Mouse (Mus musculus) ES-E14 (cell line): Measurements from ENCODE around the gene Npy4r. TPM values are rescaled to one million over a fixed set of nuclear protein-coding genes. Genes with fewer than 3 reads are reported as not detected.
A peak's percentile ranks its signal among the peaks of the same experiment; 100 is the strongest.

Experiments
- DNase-seq: peaks from one replicate; pipeline ENCODE4 v3.0.0-alpha.2; 2013; ENCODE audit warnings: low read depth, low spot score
- H3K27ac ChIP-seq: 2 replicates; pipeline ENCODE4 v1.5.1; 2012; ENCODE audit warnings: low read depth, mild to moderate bottlenecking, low read length, moderate library complexity, mixed read lengths; ENCODE audit not compliant: poor library complexity, insufficient read depth, severe bottlenecking
- H3K36me3 ChIP-seq: 2 replicates; pipeline ENCODE4 v1.6.1; 2012; ENCODE audit warnings: mild to moderate bottlenecking, low read length, moderate library complexity, mixed read lengths; ENCODE audit not compliant: control insufficient read depth, poor library complexity, insufficient read depth, severe bottlenecking
- H3K4me1 ChIP-seq, 2 experiments: fragments of 150-350 bp in 1 of 2; sonication (generic) in 1 of 2; 2 replicates each; pipeline ENCODE4 v1.6.1; 2012; ENCODE audit warnings: low read length in 2 of 2, mild to moderate bottlenecking in 1 of 2, mixed read lengths in 1 of 2; ENCODE audit not compliant: control insufficient read depth in 2 of 2, insufficient read depth in 2 of 2, poor library complexity in 1 of 2
- H3K4me3 ChIP-seq, 2 experiments: fragments of 150-350 bp in 1 of 2; sonication (generic) in 1 of 2; 2 replicates each; pipeline ENCODE4 v1.5.1; 2012; ENCODE audit warnings: low read length in 2 of 2, low read depth in 1 of 2, mild to moderate bottlenecking in 1 of 2, mixed read lengths in 1 of 2; ENCODE audit not compliant: insufficient read depth in 1 of 2, poor library complexity in 1 of 2, severe bottlenecking in 1 of 2
- H3K9ac ChIP-seq: 2 replicates; pipeline ENCODE4 v1.6.1; 2012; ENCODE audit warnings: low read depth, mild to moderate bottlenecking, low read length, mixed read lengths; ENCODE audit not compliant: poor library complexity, insufficient read depth, severe bottlenecking
- H3K9me3 ChIP-seq: fragments of 150-350 bp; sonication (generic); 2 replicates; pipeline ENCODE4 v1.6.1; 2012; ENCODE audit warnings: low read depth, mild to moderate bottlenecking, low read length; ENCODE audit not compliant: control insufficient read depth, insufficient read depth
- CHD2 ChIP-seq: IDR thresholded peaks from 2 replicates; pipeline ENCODE4 v1.6.1; 2014; ENCODE audit warnings: mild to moderate bottlenecking, low read depth, low read length, inconsistent platforms
- HCFC1 ChIP-seq: IDR thresholded peaks from 2 replicates; pipeline ENCODE4 v1.6.1; 2012; ENCODE audit warnings: low read length, inconsistent platforms, borderline replicate concordance; ENCODE audit not compliant: insufficient read depth
- MAFK ChIP-seq: IDR thresholded peaks from 2 replicates; pipeline ENCODE4 v1.6.1; 2014; ENCODE audit warnings: mild to moderate bottlenecking, low read depth, low read length, inconsistent platforms; ENCODE audit not compliant: insufficient read depth
- ZC3H11A ChIP-seq: IDR thresholded peaks from 2 replicates; pipeline ENCODE4 v1.6.1; 2012; ENCODE audit warnings: low read depth, mild to moderate bottlenecking, inconsistent platforms, low read length, borderline replicate concordance
- ZNF384 ChIP-seq: IDR thresholded peaks from 2 replicates; pipeline ENCODE4 v1.6.1; 2012; ENCODE audit warnings: low read depth, low read length, inconsistent platforms
- in situ Hi-C, 2 experiments: fragments of 600-800 bp; cut with MboI; formaldehyde crosslinking; loops; one replicate each; pipeline ENCODE4 v1.15.1; 2025; ENCODE audit warnings: low sequenced_read_pairs in 2 of 2, inconsistent platforms in 1 of 2; ENCODE audit not compliant: unreplicated experiment in 2 of 2
- total RNA-seq: library from RNA; depleted of rRNA; stranded (reverse); fragments of 300-350 nt; gene quantifications from 2 replicates; pipeline ENCODE4 v1.2.3, GENCODE M21; 2012

Npy4r gene
- total RNA-seq, 1 experiment, result 0.45 TPM

GRCm38 (mm10) chr14:34193879-34194278, 41.6 kb upstream of the Npy4r start:
- no peaks in the 10 kb centered on the region for H3K36me3 ChIP-seq
- H3K4me3 ChIP-seq, result no peak overlapping the region
- no peak overlapping the region for H3K9ac ChIP-seq
- H3K4me1 ChIP-seq, result peaks cover 2 to 7% of the 10 kb centered on the region in 2 experiments; a peak in 2 of 4 replicates
- DNase-seq, result no peak
- no peak overlapping the region for H3K27ac ChIP-seq
- in situ Hi-C loops, result no loop called here
- TF ChIP-seq ZNF384, result no peak
- no peak for TF ChIP-seq CHD2
- no peak for TF ChIP-seq MAFK
- no peaks in the 10 kb centered on the region for H3K9me3 ChIP-seq

- H3K9ac ChIP-seq, result no peak overlapping the region
- H3K4me1 ChIP-seq, result peaks cover 4 to 12% of the 10 kb centered on the region in 2 experiments; a peak in 2 of 4 replicates
- no peak overlapping the region for H3K27ac ChIP-seq
- peak; percentile 43 for DNase-seq
- no peaks in the 10 kb centered on the region for H3K36me3 ChIP-seq
- in situ Hi-C loops, result no loop called here
- no peak overlapping the region for H3K4me3 ChIP-seq
- TF ChIP-seq MAFK, result peak; percentile 97
- TF ChIP-seq ZNF384, result no peak
- TF ChIP-seq ZC3H11A, result no peak
- H3K9me3 ChIP-seq, result no peaks in the 10 kb centered on the region
These were observed 38.1 kb upstream of the Npy4r start for GRCm38 (mm10) chr14:34190361-34190760.

GRCm38 (mm10) chr14:34188629-34189028, 36.3 kb upstream of the Npy4r start:
- peak overlapping the region in 1 of 2 experiments; percentile 0; a peak in 1 of 4 replicates for H3K4me3 ChIP-seq
- peak; percentile 81 for DNase-seq
- no peaks in the 10 kb centered on the region for H3K36me3 ChIP-seq
- in situ Hi-C loops, result no loop called here
- no peaks in the 10 kb centered on the region for H3K9me3 ChIP-seq
- no peak overlapping the region for H3K9ac ChIP-seq
- 0 out of 2 replicates have a peak, but pooled peaks have one; percentile 19 for TF ChIP-seq ZC3H11A
- no peak for TF ChIP-seq CHD2
- no peak overlapping the region for H3K27ac ChIP-seq
- H3K4me1 ChIP-seq, result peaks cover 4 to 12% of the 10 kb centered on the region in 2 experiments; a peak in 2 of 4 replicates

GRCm38 (mm10) chr14:34183101-34183500, 30.8 kb upstream of the Npy4r start:
- Histone ChIP-seq H3K9ac (no peak overlapping the region), H3K4me3 (no peak overlapping the region), H3K27ac (no peak overlapping the region), H3K9me3 (no peaks in the 10 kb centered on the region), H3K4me1 (peaks cover 0 to 1% of the 10 kb centered on the region in 2 experiments; a peak in 1 of 4 replicates), H3K36me3 (no peaks in the 10 kb centered on the region)
- in situ Hi-C loops, result no loop called here
- TF ChIP-seq HCFC1, result no peak
- TF ChIP-seq MAFK, result no peak
- no peak for TF ChIP-seq CHD2
- DNase-seq, result no peak

GRCm38 (mm10) chr14:34179351-34179750, 27.1 kb upstream of the Npy4r start:
- H3K4me1 ChIP-seq, result peaks cover 0 to under 1% of the 10 kb centered on the region in 2 experiments; a peak in 1 of 4 replicates
- in situ Hi-C loops, result no loop called here
- no peak overlapping the region for H3K9ac ChIP-seq
- no peak for DNase-seq
- no peaks in the 10 kb centered on the region for H3K36me3 ChIP-seq
- no peak overlapping the region for H3K27ac ChIP-seq
- TF ChIP-seq ZNF384, result no peak
- no peak for TF ChIP-seq MAFK
- TF ChIP-seq HCFC1, result no peak
- no peak for TF ChIP-seq CHD2
- no peak for TF ChIP-seq ZC3H11A
- H3K4me3 ChIP-seq, result no peak overlapping the region
- no peaks in the 10 kb centered on the region for H3K9me3 ChIP-seq
